Mouse (Mus musculus): ENCODE results near the gene Cacna1a. TPM values are rescaled to one million over a fixed set of nuclear protein-coding genes. Genes with fewer than 3 reads are reported as not detected.

The Cacna1a gene
- polyA plus RNA-seq, 1 experiment from 2014 or later, result 20.3 TPM

- 34% methylated on average over 8 of the region's 8 CpGs for WGBS
- ATAC-seq, result no peak
Observed at GRCm38 (mm10) chr8:84637946-84638554, 249.8 kb downstream of the Cacna1a start.

DNA sequence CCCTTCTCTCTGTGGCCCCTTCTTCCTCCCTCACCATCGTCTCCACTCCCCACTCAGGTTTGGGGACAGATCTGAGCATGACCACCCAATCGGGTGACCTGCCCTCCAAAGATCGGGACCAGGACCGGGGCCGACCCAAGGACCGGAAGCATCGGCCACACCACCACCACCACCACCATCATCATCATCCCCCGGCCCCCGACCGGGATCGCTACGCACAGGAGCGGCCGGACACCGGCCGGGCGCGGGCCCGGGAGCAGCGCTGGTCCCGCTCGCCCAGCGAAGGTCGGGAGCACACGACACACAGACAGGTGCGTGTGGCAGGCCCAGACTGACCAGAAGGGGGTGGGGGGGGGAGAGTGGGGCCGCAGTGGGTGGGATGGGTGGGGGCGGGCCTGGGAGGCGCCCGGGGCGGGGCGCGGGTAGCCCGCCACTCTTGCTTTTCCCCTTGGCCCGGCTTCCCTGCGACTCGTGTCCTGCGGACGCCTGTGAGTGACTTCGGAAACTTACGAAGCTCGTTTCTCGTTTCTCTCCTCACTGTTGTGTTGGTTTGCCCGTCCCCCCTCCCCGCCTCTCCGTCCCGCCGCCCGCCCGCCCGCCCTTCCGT is 250.4 kb downstream of the Cacna1a start:
- peak; percentile 2; the same call in 1 of the 2 replicates for ATAC-seq
- Histone ChIP-seq H3K36me3 (ENCODE audit: control insufficient read depth, insufficient read depth) (no peaks in the 10 kb centered on the region), H3K9me3 (ENCODE audit: control insufficient read depth, low read length) (no peaks in the 10 kb centered on the region), H3K27me3 (replicated peaks; ENCODE audit: control insufficient read depth, insufficient read depth, low read length) (no peaks in the 10 kb centered on the region), H3K4me1 (replicated peaks; ENCODE audit: control insufficient read depth, insufficient read depth, low read length) (peaks cover 22% of the 10 kb centered on the region), H3K4me3 (replicated peaks; ENCODE audit: low read length) (peak overlapping the region; percentile 56), H3K4me2 (ENCODE audit: low read length) (peak overlapping the region; percentile 91), H3K27ac (ENCODE audit: low read length) (peak overlapping the region; percentile 90), H3K9ac (replicated peaks; ENCODE audit: low read depth, low read length) (peak overlapping the region; percentile 63)
- WGBS, result 0% methylated on average over 38 of the region's 52 CpGs

More at GRCm38 (mm10) chr8:84637946-84638554, 249.8 kb downstream of the Cacna1a start:
- Histone ChIP-seq H3K27ac (ENCODE audit: low read length) (no peak overlapping the region; the same call in 1 of the 2 replicates), H3K36me3 (ENCODE audit: control insufficient read depth, insufficient read depth) (no peaks in the 10 kb centered on the region), H3K4me2 (ENCODE audit: low read length) (peak overlapping the region; percentile 91), H3K4me1 (replicated peaks; ENCODE audit: control insufficient read depth, insufficient read depth, low read length) (peaks cover 22% of the 10 kb centered on the region), H3K4me3 (replicated peaks; ENCODE audit: low read length) (peak overlapping the region; percentile 56), H3K27me3 (replicated peaks; ENCODE audit: control insufficient read depth, insufficient read depth, low read length) (no peaks in the 10 kb centered on the region), H3K9ac (replicated peaks; ENCODE audit: low read depth, low read length) (peak overlapping the region; percentile 63), H3K9me3 (ENCODE audit: control insufficient read depth, low read length) (no peaks in the 10 kb centered on the region)

GRCm38 (mm10) chr8:84639162-84640009 is 251.1 kb downstream of the Cacna1a start:
- under 1% methylated on average over 86 of the region's 106 CpGs for WGBS
- Histone ChIP-seq H3K4me1 (replicated peaks; ENCODE audit: control insufficient read depth, insufficient read depth, low read length) (peaks cover 22% of the 10 kb centered on the region), H3K27ac (ENCODE audit: low read length) (peak overlapping the region; percentile 90), H3K36me3 (ENCODE audit: control insufficient read depth, insufficient read depth) (no peaks in the 10 kb centered on the region), H3K9ac (replicated peaks; ENCODE audit: low read depth, low read length) (peak overlapping the region; percentile 63), H3K4me2 (ENCODE audit: low read length) (peak overlapping the region; percentile 91), H3K27me3 (replicated peaks; ENCODE audit: control insufficient read depth, insufficient read depth, low read length) (no peaks in the 10 kb centered on the region), H3K4me3 (replicated peaks; ENCODE audit: low read length) (peak overlapping the region; percentile 56), H3K9me3 (ENCODE audit: control insufficient read depth, low read length) (no peaks in the 10 kb centered on the region)
- peak; percentile 95 for ATAC-seq

GRCm38 (mm10) chr8:84640010-84640588 is 251.9 kb downstream of the Cacna1a start:
- H3K4me3 ChIP-seq (replicated peaks; ENCODE audit: low read length), result peak overlapping the region; percentile 55
- peak overlapping the region; percentile 66 for H3K4me2 ChIP-seq (ENCODE audit: low read length)
- H3K27ac ChIP-seq (ENCODE audit: low read length), result no peak overlapping the region
- peaks cover 17% of the 10 kb centered on the region for H3K4me1 ChIP-seq (replicated peaks; ENCODE audit: control insufficient read depth, insufficient read depth, low read length)
- no peaks in the 10 kb centered on the region for H3K36me3 ChIP-seq (ENCODE audit: control insufficient read depth, insufficient read depth)
- H3K9me3 ChIP-seq (ENCODE audit: control insufficient read depth, low read length), result no peaks in the 10 kb centered on the region
- no peak for ATAC-seq
- H3K9ac ChIP-seq (replicated peaks; ENCODE audit: low read depth, low read length), result peak overlapping the region; percentile 52; the same call in 1 of the 2 replicates
- WGBS, result 29% methylated on average over 9 of the region's 9 CpGs
- no peaks in the 10 kb centered on the region for H3K27me3 ChIP-seq (replicated peaks; ENCODE audit: control insufficient read depth, insufficient read depth, low read length)

DNA sequence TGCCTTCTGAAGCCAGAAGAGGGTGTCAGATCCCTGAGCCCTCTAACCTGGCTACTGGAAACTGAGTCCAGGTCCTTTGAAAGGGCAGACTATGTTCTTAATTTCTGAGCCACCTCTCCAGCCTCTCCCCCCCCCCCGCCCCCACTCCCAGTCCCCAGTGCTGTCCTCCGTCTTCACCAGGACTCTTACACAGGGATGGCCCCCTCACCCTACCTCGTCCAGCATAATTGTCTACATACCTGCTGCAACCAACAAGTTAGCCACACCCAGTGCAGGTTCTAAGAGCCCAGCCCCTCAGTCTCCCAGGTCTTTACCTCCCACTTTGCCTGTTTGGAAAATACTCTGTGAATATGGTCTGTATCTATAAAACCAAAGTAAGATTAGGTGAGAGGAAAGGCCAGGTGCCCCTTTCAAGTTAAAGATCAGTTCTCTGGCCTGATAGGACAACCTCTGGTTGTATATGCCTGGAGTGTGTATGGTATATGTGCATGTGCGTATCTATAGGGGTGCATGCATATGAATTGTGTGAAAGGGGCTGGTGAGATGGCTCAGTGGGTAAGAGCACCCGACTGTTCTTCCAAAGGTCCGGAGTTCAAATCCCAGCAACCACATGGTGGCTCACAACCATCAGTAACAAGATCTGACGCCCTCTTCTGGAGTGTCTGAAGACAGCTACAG is 252.5 kb downstream of the Cacna1a start:
- no peaks in the 10 kb centered on the region for H3K27me3 ChIP-seq (replicated peaks; ENCODE audit: control insufficient read depth, insufficient read depth, low read length)

GRCm38 (mm10) chr8:84641578-84642361 is 253.5 kb downstream of the Cacna1a start:
- H3K27me3 ChIP-seq (replicated peaks; ENCODE audit: control insufficient read depth, insufficient read depth, low read length), result no peaks in the 10 kb centered on the region
- H3K27ac ChIP-seq (ENCODE audit: low read length), result no peak overlapping the region
- H3K9ac ChIP-seq (replicated peaks; ENCODE audit: low read depth, low read length), result no peak overlapping the region
- H3K4me3 ChIP-seq (replicated peaks; ENCODE audit: low read length), result no peak overlapping the region
- 100% methylated on average over 1 of the region's 1 CpGs for WGBS
- H3K4me1 ChIP-seq (replicated peaks; ENCODE audit: control insufficient read depth, insufficient read depth, low read length), result peaks cover 10% of the 10 kb centered on the region
- H3K9me3 ChIP-seq (ENCODE audit: control insufficient read depth, low read length), result no peaks in the 10 kb centered on the region
- no peak for ATAC-seq
- no peaks in the 10 kb centered on the region for H3K36me3 ChIP-seq (ENCODE audit: control insufficient read depth, insufficient read depth)
- no peak overlapping the region for H3K4me2 ChIP-seq (ENCODE audit: low read length)

More for the DNA sequence above, 252.5 kb downstream of the Cacna1a start:
- no peak overlapping the region for H3K4me3 ChIP-seq (replicated peaks; ENCODE audit: low read length)
- H3K9ac ChIP-seq (replicated peaks; ENCODE audit: low read depth, low read length), result no peak overlapping the region
- no peaks in the 10 kb centered on the region for H3K36me3 ChIP-seq (ENCODE audit: control insufficient read depth, insufficient read depth)
- H3K4me2 ChIP-seq (ENCODE audit: low read length), result no peak overlapping the region
- 76% methylated on average over 7 of the region's 7 CpGs for WGBS
- no peak overlapping the region for H3K27ac ChIP-seq (ENCODE audit: low read length)
- peaks cover 10% of the 10 kb centered on the region for H3K4me1 ChIP-seq (replicated peaks; ENCODE audit: control insufficient read depth, insufficient read depth, low read length)
- no peak for ATAC-seq
- H3K9me3 ChIP-seq (ENCODE audit: control insufficient read depth, low read length), result no peaks in the 10 kb centered on the region

GRCm38 (mm10) chr8:84643019-84643418 is 254.8 kb downstream of the Cacna1a start:
- Histone ChIP-seq H3K9me3 (ENCODE audit: control insufficient read depth, low read length) (no peaks in the 10 kb centered on the region), H3K4me2 (ENCODE audit: low read length) (no peak overlapping the region), H3K9ac (replicated peaks; ENCODE audit: low read depth, low read length) (no peak overlapping the region), H3K36me3 (ENCODE audit: control insufficient read depth, insufficient read depth) (no peaks in the 10 kb centered on the region), H3K27me3 (replicated peaks; ENCODE audit: control insufficient read depth, insufficient read depth, low read length) (no peaks in the 10 kb centered on the region), H3K4me3 (replicated peaks; ENCODE audit: low read length) (no peak overlapping the region), H3K27ac (ENCODE audit: low read length) (no peak overlapping the region), H3K4me1 (replicated peaks; ENCODE audit: control insufficient read depth, insufficient read depth, low read length) (peaks cover 16% of the 10 kb centered on the region)
- ATAC-seq, result no peak
- 80% methylated on average over 5 of the region's 5 CpGs for WGBS

DNA sequence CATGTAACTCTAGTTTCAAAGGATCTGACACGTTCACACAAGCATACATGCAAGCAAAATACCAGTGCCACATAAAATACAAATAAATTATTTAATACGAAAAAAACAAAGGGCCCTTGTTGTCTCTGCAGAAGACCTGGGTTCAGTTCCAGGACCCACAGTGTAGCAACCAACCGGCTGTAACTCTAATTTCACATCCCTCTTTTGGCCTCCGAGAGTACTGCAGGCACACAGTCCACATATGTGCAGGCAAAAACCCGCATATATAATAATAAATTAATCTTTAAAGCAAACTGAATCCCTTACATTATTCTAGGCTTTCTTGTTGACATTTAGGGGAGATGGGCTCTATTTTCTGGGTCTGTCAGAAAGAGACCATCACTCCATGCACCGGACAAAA is 258.6 kb downstream of the Cacna1a start:
- WGBS, result 43% methylated on average over 6 of the region's 6 CpGs
- peak; percentile 40; the same call in 1 of the 2 replicates for ATAC-seq
- no peak overlapping the region for H3K9ac ChIP-seq (replicated peaks; ENCODE audit: low read depth, low read length)
- no peak overlapping the region for H3K27ac ChIP-seq (ENCODE audit: low read length)
- peaks cover 7% of the 10 kb centered on the region for H3K4me1 ChIP-seq (replicated peaks; ENCODE audit: control insufficient read depth, insufficient read depth, low read length)
- H3K9me3 ChIP-seq (ENCODE audit: control insufficient read depth, low read length), result no peaks in the 10 kb centered on the region
- H3K4me2 ChIP-seq (ENCODE audit: low read length), result no peak overlapping the region; the same call in 1 of the 2 replicates
- no peak overlapping the region for H3K4me3 ChIP-seq (replicated peaks; ENCODE audit: low read length)
- H3K36me3 ChIP-seq (ENCODE audit: control insufficient read depth, insufficient read depth), result no peaks in the 10 kb centered on the region
- H3K27me3 ChIP-seq (replicated peaks; ENCODE audit: control insufficient read depth, insufficient read depth, low read length), result no peaks in the 10 kb centered on the region
